8 mouse cellular contexts compared by ENCODE assay signal in genomic region chr7:127993341-127993977, GRCm38 (mm10). TPM values are rescaled to one million over a fixed set of nuclear protein-coding genes. Genes with fewer than 3 reads are reported as not detected.
DNase-seq lines count a peak whose midpoint lies in the region; ATAC-seq lines count a peak whose summit lies in the region.

Pycard (minus strand) TSS chr7:127993867.

- H3K4me2 ChIP-seq in forebrain, embryonic 16.5 days (ENCODE audit: low read length) = 0 out of 2 replicates have a peak within 1 kb of the TSS, but pooled peaks have one; percentile 5
- H3K4me2 ChIP-seq in liver, embryonic 15.5 days = peak within 1 kb of the TSS; percentile 74
- H3K4me2 ChIP-seq in neural tube, embryonic 14.5 days (ENCODE audit: low read depth, low read length) = peak within 1 kb of the TSS; percentile 23; the same call in 1 of the 2 replicates

- H3K27ac ChIP-seq in forebrain, embryonic 16.5 days (ENCODE audit: low read length) = no peak within 1 kb of the TSS
- H3K27ac ChIP-seq in liver, embryonic 15.5 days (replicated peaks) = peak within 1 kb of the TSS; percentile 30
- H3K27ac ChIP-seq in neural tube, embryonic 14.5 days (ENCODE audit: low read depth, low read length) = no peak within 1 kb of the TSS

- H3K4me3 ChIP-seq in forebrain, embryonic 16.5 days (replicated peaks; ENCODE audit: low read length) = no peak within 1 kb of the TSS
- peak within 1 kb of the TSS; percentile 51 for H3K4me3 ChIP-seq in liver, embryonic 15.5 days (replicated peaks)
- peak within 1 kb of the TSS; percentile 9; the same call in 1 of the 2 replicates for H3K4me3 ChIP-seq in neural tube, embryonic 14.5 days (ENCODE audit: low read depth, low read length)

- H3K36me3 ChIP-seq in forebrain, embryonic 16.5 days (ENCODE audit: control insufficient read depth, insufficient read depth) = no peaks in the 10 kb centered on the region; the same call in 1 of the 2 replicates
- peaks cover 28% of the 10 kb centered on the region for H3K36me3 ChIP-seq in liver, embryonic 15.5 days (replicated peaks)
- H3K36me3 ChIP-seq in neural tube, embryonic 14.5 days (ENCODE audit: control insufficient read depth, insufficient read depth, low read length) = peaks cover 9% of the 10 kb centered on the region; the same call in 1 of the 2 replicates

- ATAC-seq in forebrain, embryonic 16.5 days = no peak
- peak; percentile 93 for ATAC-seq in inflammation-experienced regulatory T-cells, adult 6 months
- ATAC-seq in liver, embryonic 15.5 days (ENCODE audit: insufficient read depth) = peak; percentile 58; the same call in 1 of the 2 replicates
- ATAC-seq in neural tube, embryonic 14.5 days (ENCODE audit: low read depth) = no peak; the same call in 1 of the 2 replicates

- 23% methylated on average over 18 of the region's 18 CpGs for WGBS in forebrain, embryonic 16.5 days
- WGBS in liver, embryonic 15.5 days (ENCODE audit: insufficient replicate concordance) = 3% methylated on average over 18 of the region's 18 CpGs
- 20% methylated on average over 18 of the region's 18 CpGs for WGBS in neural tube, embryonic 14.5 days

- peak; percentile 54 for DNase-seq in gastrocnemius, postnatal 25 days
- no peak for DNase-seq in gastrocnemius, postnatal 10 days
- peak; percentile 60 for DNase-seq in adrenal gland, postnatal 10 days
- peak; percentile 45 for DNase-seq in urinary bladder, adult 2 months (ENCODE audit: low spot score)

- no peaks in the 10 kb centered on the region for H3K9me3 ChIP-seq in forebrain, embryonic 16.5 days (ENCODE audit: control insufficient read depth, low read length)
- no peaks in the 10 kb centered on the region for H3K9me3 ChIP-seq in liver, embryonic 15.5 days (replicated peaks)
- no peaks in the 10 kb centered on the region for H3K9me3 ChIP-seq in neural tube, embryonic 14.5 days (ENCODE audit: control insufficient read depth, low read length)

- no peak within 1 kb of the TSS for H3K9ac ChIP-seq in forebrain, embryonic 16.5 days (replicated peaks; ENCODE audit: low read depth, low read length)
- peak within 1 kb of the TSS; percentile 39 for H3K9ac ChIP-seq in liver, embryonic 15.5 days
- H3K9ac ChIP-seq in neural tube, embryonic 14.5 days (replicated peaks; ENCODE audit: low read depth, low read length) = no peak within 1 kb of the TSS

- H3K4me1 ChIP-seq in forebrain, embryonic 16.5 days (replicated peaks; ENCODE audit: control insufficient read depth, insufficient read depth, low read length) = no peaks in the 10 kb centered on the region
- H3K4me1 ChIP-seq in liver, embryonic 15.5 days (replicated peaks) = peaks cover 39% of the 10 kb centered on the region
- no peaks in the 10 kb centered on the region for H3K4me1 ChIP-seq in neural tube, embryonic 14.5 days (ENCODE audit: control insufficient read depth, insufficient read depth, low read length)

- no peaks in the 10 kb centered on the region for H3K27me3 ChIP-seq in forebrain, embryonic 16.5 days (replicated peaks; ENCODE audit: control insufficient read depth, insufficient read depth, low read length)
- no peaks in the 10 kb centered on the region for H3K27me3 ChIP-seq in liver, embryonic 15.5 days
- H3K27me3 ChIP-seq in neural tube, embryonic 14.5 days (ENCODE audit: control insufficient read depth, insufficient read depth, low read length) = no peaks in the 10 kb centered on the region

RNA-seq across cellular contexts. Expression of gene Pycard, which starts in this region (rescaled TPM):
- total RNA-seq in gastrocnemius, postnatal 25 days (2021) = under 1 TPM; 0.72 to 0.82 TPM
- 1 to 10 TPM; 3.3 to 4.9 TPM for total RNA-seq in gastrocnemius, postnatal 10 days (2021)
- 1 to 10 TPM; 5.6 to 8.0 TPM for total RNA-seq in adrenal gland, postnatal 10 days (2021)
- 4.9 and 5.1 TPM in 2 replicates for polyA plus RNA-seq in forebrain, embryonic 16.5 days (2015; fragmentation: Nextera tagmentation; extraction: Ambion mirVana)
- polyA plus RNA-seq in inflammation-experienced regulatory T-cells, adult 6 months (2017; shearing (Covaris generic)) = 100 to 1,000 TPM; 229 to 406 (median 231) TPM
- polyA plus RNA-seq in liver, embryonic 15.5 days (2015; fragmentation: Nextera tagmentation; extraction: Ambion mirVana) = 24.9 and 29.1 TPM in 2 replicates
- 4.6 and 6.1 TPM in 2 replicates for polyA plus RNA-seq in neural tube, embryonic 14.5 days (2014; fragmentation: Nextera tagmentation; extraction: Ambion mirVana)
- 57.9 and 68.3 TPM in 2 replicates for polyA plus RNA-seq in urinary bladder, adult 2 months (2012; rRNA removed)

Comparison
In these comparisons a context has a peak if more than half of its experiments do, and no peak if none do; other contexts are left out.
1. Peak in DNase-seq in gastrocnemius, postnatal 25 days; RNA of the gene not detected or under 1 TPM.
2. ATAC-seq: peak in inflammation-experienced regulatory T-cells, adult 6 months (single experiment) and liver, embryonic 15.5 days (single experiment); none in forebrain, embryonic 16.5 days (single experiment) and neural tube, embryonic 14.5 days (single experiment).
3. H3K4me2 ChIP-seq: peak in every context shown above with its lines; median percentile 74 in liver, embryonic 15.5 days; 23 in neural tube, embryonic 14.5 days; 5 in forebrain, embryonic 16.5 days.